Mouse (Mus musculus): ENCODE data around the gene Il15ra. TPM values are rescaled to one million over a fixed set of nuclear protein-coding genes. Genes with fewer than 3 reads are reported as not detected.
"Not testable (repeated sequence)": the region's sequence is repeated elsewhere in the genome, so short reads cannot be mapped to it uniquely, and the experiment has no call there.

Gene Il15ra
- total and polyA plus RNA-seq, 3 experiments: 12.6 to 16.6 (median 14.4) TPM

GRCm38 (mm10) chr2:11710101-11710500 is 5.0 kb downstream of the Il15ra start:
- peak; percentile 40 for TF ChIP-seq RAD21 (IDR thresholded peaks at IDR 0.05; ENCODE audit: low read depth, low read length)
- peak; percentile 68 for TF ChIP-seq SMC3 (IDR thresholded peaks at IDR 0.05; ENCODE audit: low read depth, low read length)
- peak; percentile 45 to 70 for TF ChIP-seq CTCF (conservative IDR thresholded peaks at IDR 0.05 in 1 of 2, IDR thresholded peaks at IDR 0.05 in 1 of 2; ENCODE audit: low read depth in 2 of 2, low read length in 2 of 2)
- H3K9ac ChIP-seq (ENCODE audit: insufficient read depth, low read depth); H3K27ac ChIP-seq (ENCODE audit: insufficient read depth, low read depth); H3K27me3 ChIP-seq (replicated peaks); H3K9me3 ChIP-seq (replicated peaks; ENCODE audit: low read length); H3K4me2 ChIP-seq (ENCODE audit: insufficient read depth, low read depth, poor library complexity, severe bottlenecking); H3K4me3 ChIP-seq (replicated peaks in 1 of 3; ENCODE audit: low read depth in 2 of 3, low read length in 2 of 3, poor library complexity in 1 of 3); dilution Hi-C loops (cut with MboI; ENCODE audit: extremely low pct_ligation_motif_present, extremely low pct_unique_long_range_greater_than_20kb, low sequenced_read_pairs); H3K79me2 ChIP-seq (replicated peaks; ENCODE audit: control insufficient read depth, extremely low read depth, insufficient read depth, poor library complexity, severe bottlenecking): not testable (repeated sequence)
- peak; percentile 62 for DNase-seq (ENCODE audit: extremely low read depth)
- Histone ChIP-seq H3K36me3 (replicated peaks in 1 of 2; ENCODE audit: control insufficient read depth in 1 of 2, insufficient read depth in 1 of 2, low read length in 1 of 2) (peaks cover 0 to 39% of the 10 kb centered on the region in 2 experiments), H3K4me1 (ENCODE audit: control insufficient read depth in 1 of 2, insufficient read depth in 2 of 2) (peaks cover 4 to 56% of the 10 kb centered on the region in 2 experiments; a peak in 3 of 4 replicates)
- in situ Hi-C loops (cut with MboI; ENCODE audit: low pct_ligation_motif_present, low pct_unique_long_range_greater_than_20kb, low sequenced_read_pairs): loop anchor here (25.0 kb wide), 1 partner anchor 373 kb away; no protein-coding TSS in a partner anchor

- Histone ChIP-seq H3K9me3 (replicated peaks; ENCODE audit: low read length) (no peaks in the 10 kb centered on the region), H3K4me1 (ENCODE audit: control insufficient read depth in 1 of 2, insufficient read depth in 2 of 2) (peaks cover 4 to 43% of the 10 kb centered on the region in 2 experiments; a peak in 3 of 4 replicates), H3K27me3 (replicated peaks) (no peaks in the 10 kb centered on the region), H3K9ac (ENCODE audit: insufficient read depth, low read depth) (no peak overlapping the region), H3K27ac (ENCODE audit: insufficient read depth, low read depth) (no peak overlapping the region), H3K4me2 (ENCODE audit: insufficient read depth, low read depth, poor library complexity, severe bottlenecking) (no peak overlapping the region), H3K4me3 (replicated peaks in 1 of 3; ENCODE audit: low read depth in 2 of 3, low read length in 2 of 3, poor library complexity in 1 of 3) (no peak overlapping the region), H3K36me3 (replicated peaks in 1 of 2; ENCODE audit: control insufficient read depth in 1 of 2, insufficient read depth in 1 of 2, low read length in 1 of 2) (peaks cover 0 to 52% of the 10 kb centered on the region in 2 experiments), H3K79me2 (replicated peaks; ENCODE audit: control insufficient read depth, extremely low read depth, insufficient read depth, poor library complexity, severe bottlenecking) (no peaks in the 10 kb centered on the region; the same call in 1 of the 2 replicates)
- in situ Hi-C loops (cut with MboI; ENCODE audit: low pct_ligation_motif_present, low pct_unique_long_range_greater_than_20kb, low sequenced_read_pairs): loop anchor here (25.0 kb wide), 1 partner anchor 375 kb away; no protein-coding TSS in a partner anchor
- TF ChIP-seq JUN (IDR thresholded peaks at IDR 0.05; ENCODE audit: insufficient read depth, low read depth, low read length) (no peak), TBP (conservative IDR thresholded peaks at IDR 0.05; ENCODE audit: low read depth, low read length) (no peak)
- no peak for DNase-seq (ENCODE audit: extremely low read depth)
- dilution Hi-C loops (cut with MboI; ENCODE audit: extremely low pct_ligation_motif_present, extremely low pct_unique_long_range_greater_than_20kb, low sequenced_read_pairs): no loop called here
Measured at GRCm38 (mm10) chr2:11712483-11712990, 7.4 kb downstream of the Il15ra start.

- H3K9ac ChIP-seq (ENCODE audit: insufficient read depth, low read depth): no peak overlapping the region
- no peak for TF ChIP-seq MYC (IDR thresholded peaks at IDR 0.05; ENCODE audit: low read depth, low read length)
- no peak for TF ChIP-seq E2F4 (IDR thresholded peaks at IDR 0.05; ENCODE audit: insufficient replicate concordance, low read depth, low read length)
- no peak for TF ChIP-seq NELFE (IDR thresholded peaks at IDR 0.05; ENCODE audit: low read depth, low read length)
- TF ChIP-seq TCF12 (IDR thresholded peaks at IDR 0.05; ENCODE audit: low read depth, low read length): no peak
- TF ChIP-seq CHD1 (IDR thresholded peaks at IDR 0.05; ENCODE audit: low read depth, low read length): no peak
- TF ChIP-seq EP300 (IDR thresholded peaks at IDR 0.05; ENCODE audit: low read length): no peak
- no peak for TF ChIP-seq ZMIZ1 (IDR thresholded peaks at IDR 0.05; ENCODE audit: low read depth, low read length)
- TF ChIP-seq POLR2A (IDR thresholded peaks at IDR 0.05; ENCODE audit: low read depth, low read length): no peak
- no peak for TF ChIP-seq MAFK (IDR thresholded peaks at IDR 0.05; ENCODE audit: insufficient replicate concordance, low read length)
- no peak for TF ChIP-seq KAT2A (IDR thresholded peaks at IDR 0.05; ENCODE audit: insufficient replicate concordance, low read length)
- TF ChIP-seq RCOR1 (conservative IDR thresholded peaks at IDR 0.05; ENCODE audit: low read depth, low read length): no peak
- TF ChIP-seq POLR2AphosphoS2 (IDR thresholded peaks at IDR 0.05; ENCODE audit: low read depth, low read length): no peak
- no peak for TF ChIP-seq BHLHE40 (IDR thresholded peaks at IDR 0.05; ENCODE audit: low read depth, low read length)
- no peak for TF ChIP-seq MEF2A (IDR thresholded peaks at IDR 0.05; ENCODE audit: borderline replicate concordance, low read depth, low read length)
- TF ChIP-seq RAD21 (IDR thresholded peaks at IDR 0.05; ENCODE audit: low read depth, low read length): no peak
- TF ChIP-seq GABPA (IDR thresholded peaks at IDR 0.05; ENCODE audit: insufficient replicate concordance, low read depth, low read length): no peak
- TF ChIP-seq MAZ (IDR thresholded peaks at IDR 0.05; ENCODE audit: low read depth, low read length): no peak
- H3K9me3 ChIP-seq (replicated peaks; ENCODE audit: low read length): no peaks in the 10 kb centered on the region
- H3K36me3 ChIP-seq (replicated peaks in 1 of 2; ENCODE audit: control insufficient read depth in 1 of 2, insufficient read depth in 1 of 2, low read length in 1 of 2): peaks cover under 1 to 55% of the 10 kb centered on the region in 2 experiments
- no peaks in the 10 kb centered on the region for H3K27me3 ChIP-seq (replicated peaks)
- no peak for DNase-seq (ENCODE audit: extremely low read depth)
- H3K4me3 ChIP-seq (replicated peaks in 1 of 3; ENCODE audit: low read depth in 2 of 3, low read length in 2 of 3, poor library complexity in 1 of 3): no peak overlapping the region
- H3K4me2 ChIP-seq (ENCODE audit: insufficient read depth, low read depth, poor library complexity, severe bottlenecking): no peak overlapping the region
- dilution Hi-C loops (cut with MboI; ENCODE audit: extremely low pct_ligation_motif_present, extremely low pct_unique_long_range_greater_than_20kb, low sequenced_read_pairs): no loop called here
- H3K4me1 ChIP-seq (ENCODE audit: control insufficient read depth in 1 of 2, insufficient read depth in 2 of 2): peaks cover 3 to 38% of the 10 kb centered on the region in 2 experiments; a peak in 3 of 4 replicates
- no peaks in the 10 kb centered on the region; the same call in 1 of the 2 replicates for H3K79me2 ChIP-seq (replicated peaks; ENCODE audit: control insufficient read depth, extremely low read depth, insufficient read depth, poor library complexity, severe bottlenecking)
- no peak overlapping the region for H3K27ac ChIP-seq (ENCODE audit: insufficient read depth, low read depth)
- in situ Hi-C loops (cut with MboI; ENCODE audit: low pct_ligation_motif_present, low pct_unique_long_range_greater_than_20kb, low sequenced_read_pairs): loop anchor here (25.0 kb wide), 1 partner anchor 376 kb away; no protein-coding TSS in a partner anchor
Measured at GRCm38 (mm10) chr2:11713021-11713420, 7.9 kb downstream of the Il15ra start.

Measured in CH12.LX (cell line).